Mouse (Mus musculus) ovary, postnatal 14 days (tissue): ENCODE measurements at regions not wholly inside any gene's neighbourhood (a gene's known extent, or its start where the extent isn't known, plus 50 kb on each side); places are given as distances from the start of the nearest gene placed in this dataset.

ENCODE experiments used
- DNase-seq: peaks from one replicate; pipeline ENCODE4 v3.0.0; 2022; ENCODE audit warnings: low spot score

- DNase-seq, result no peak
These were observed 208.7 kb upstream of the Rreb1 start for GRCm38 (mm10) chr13:37569486-37569885.

DNA sequence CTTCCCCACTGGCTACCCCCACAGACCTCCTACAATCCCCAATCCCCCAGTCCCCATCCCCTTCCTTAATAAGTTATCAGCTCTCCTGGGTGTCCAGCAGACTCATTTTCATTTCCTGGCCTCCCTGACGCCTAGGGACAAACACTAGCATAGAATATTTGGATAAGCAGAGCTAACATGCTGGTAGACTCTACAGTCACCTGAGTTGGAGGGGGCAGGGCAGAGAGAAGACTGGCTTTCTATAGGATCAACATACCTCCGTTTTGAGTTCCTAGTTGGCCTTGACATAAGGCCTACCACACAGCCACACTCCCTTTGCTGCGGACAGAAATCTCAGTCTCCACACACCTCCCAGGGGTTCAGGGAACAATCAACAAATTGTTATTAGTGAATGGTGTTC lies 205.2 kb upstream of the Rreb1 start:
- no peak for DNase-seq

DNA sequence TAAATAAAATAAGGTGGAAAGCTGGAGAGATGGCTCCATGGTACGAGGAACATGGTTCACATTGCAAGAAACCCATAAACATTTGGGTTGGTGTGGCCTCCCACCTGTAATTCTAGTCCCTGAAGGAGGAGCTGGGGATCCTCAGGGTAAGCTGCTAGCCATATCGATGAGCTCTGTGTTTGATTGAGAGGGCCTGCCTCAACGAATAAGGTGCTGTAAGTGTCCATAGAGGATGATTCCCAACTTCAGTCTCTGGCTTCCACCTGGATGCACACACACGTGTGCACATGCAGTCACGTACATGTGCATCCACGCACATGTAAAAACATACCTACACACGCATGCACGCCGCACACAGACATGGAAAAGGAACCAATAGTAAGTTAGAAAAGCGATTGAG lies 199.0 kb upstream of the Rreb1 start:
- no peak for DNase-seq

- DNase-seq, result no peak
These were observed 198.4 kb upstream of the Rreb1 start for GRCm38 (mm10) chr13:37579775-37580174.

GRCm38 (mm10) chr13:37580806-37581205 lies 197.4 kb upstream of the Rreb1 start:
- no peak for DNase-seq

- DNase-seq, result no peak
These were observed 196.8 kb upstream of the Rreb1 start for GRCm38 (mm10) chr13:37581374-37581773.

DNA sequence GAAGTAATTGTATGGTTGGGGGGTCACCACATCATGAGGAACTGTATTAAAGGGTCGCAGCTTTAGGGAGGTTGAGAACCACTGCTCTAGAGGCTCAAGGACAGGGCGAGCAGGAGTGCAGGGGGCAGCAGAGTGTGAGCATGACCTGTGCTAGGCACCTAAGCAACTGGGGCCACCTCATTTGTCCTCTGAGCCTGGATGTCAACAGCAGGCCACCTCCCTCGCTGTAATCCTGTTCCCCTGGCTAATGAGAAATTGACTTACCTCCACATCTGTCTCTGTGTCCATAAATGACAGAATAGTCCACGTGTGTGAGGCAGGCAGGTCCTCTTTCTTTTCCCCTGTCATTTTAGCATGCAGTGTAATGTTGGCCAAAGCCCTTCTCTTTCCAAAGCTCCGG lies 192.7 kb upstream of the Rreb1 start:
- no peak for DNase-seq

DNA sequence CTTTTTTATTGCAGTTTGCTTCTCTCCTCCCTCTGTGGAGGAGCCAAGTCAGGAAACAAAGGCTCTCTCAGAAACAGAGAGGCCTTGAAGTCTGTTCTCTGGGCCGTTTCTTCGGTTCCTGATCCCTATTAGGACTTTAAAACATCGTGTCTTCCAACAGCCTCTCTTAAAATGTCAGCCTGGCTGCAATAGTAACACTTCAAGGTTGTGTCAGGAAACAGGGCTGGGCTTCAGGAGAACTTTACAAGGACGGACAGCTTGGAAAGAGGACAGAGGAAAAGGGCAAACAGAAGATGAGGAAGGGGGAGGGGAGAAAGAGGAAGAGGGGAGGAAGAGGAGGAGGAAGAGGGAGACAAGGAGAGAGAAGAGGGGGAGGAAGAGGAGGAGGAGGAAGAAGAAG lies 191.7 kb upstream of the Rreb1 start:
- DNase-seq, result no peak

DNA sequence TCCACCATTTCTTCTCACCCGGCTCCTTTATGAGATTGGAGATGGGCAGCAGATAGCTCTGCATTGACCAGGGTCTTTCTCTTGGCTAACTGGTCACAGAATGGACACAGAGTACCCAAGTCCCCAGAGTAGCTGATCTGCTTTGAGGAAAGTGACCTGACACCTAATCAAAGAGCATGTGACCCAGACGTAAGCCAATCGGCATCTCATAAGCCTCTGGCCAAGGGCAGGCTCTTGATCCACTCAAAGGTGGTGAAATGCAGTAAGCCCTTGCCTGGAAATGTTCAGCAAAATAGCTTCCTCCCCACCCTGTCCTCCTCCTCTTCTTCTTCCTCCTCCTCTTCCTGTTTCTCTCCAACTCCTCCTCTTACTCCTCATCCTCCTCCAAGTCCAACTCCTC lies 190.3 kb upstream of the Rreb1 start:
- no peak for DNase-seq

GRCm38 (mm10) chr13:37588528-37589176 lies 189.5 kb upstream of the Rreb1 start:
- no peak for DNase-seq

- no peak for DNase-seq
These were observed 186.1 kb upstream of the Rreb1 start for GRCm38 (mm10) chr13:37592149-37592548.

- no peak for DNase-seq
These were observed 183.0 kb upstream of the Rreb1 start for GRCm38 (mm10) chr13:37595196-37595595.

DNA sequence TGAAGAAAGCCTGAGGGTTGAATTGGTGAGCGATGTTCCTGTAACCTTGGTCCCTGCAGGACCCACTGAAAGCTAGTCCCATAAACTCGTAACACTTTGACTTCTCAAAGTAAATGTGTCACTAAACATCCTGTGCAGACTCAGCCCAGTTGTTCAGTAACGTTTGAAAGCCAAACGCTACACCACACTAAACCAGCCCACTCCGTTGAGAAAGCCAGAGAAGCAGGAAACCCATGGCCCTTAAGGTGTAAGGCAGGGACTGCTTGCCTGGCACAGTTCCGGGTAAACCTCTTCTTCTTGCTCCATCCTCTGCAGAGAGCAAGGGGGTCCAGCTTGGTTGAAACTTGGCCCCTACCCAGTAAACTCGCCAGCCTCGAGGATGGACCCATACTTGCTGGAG lies 180.6 kb upstream of the Rreb1 start:
- DNase-seq, result no peak

DNA sequence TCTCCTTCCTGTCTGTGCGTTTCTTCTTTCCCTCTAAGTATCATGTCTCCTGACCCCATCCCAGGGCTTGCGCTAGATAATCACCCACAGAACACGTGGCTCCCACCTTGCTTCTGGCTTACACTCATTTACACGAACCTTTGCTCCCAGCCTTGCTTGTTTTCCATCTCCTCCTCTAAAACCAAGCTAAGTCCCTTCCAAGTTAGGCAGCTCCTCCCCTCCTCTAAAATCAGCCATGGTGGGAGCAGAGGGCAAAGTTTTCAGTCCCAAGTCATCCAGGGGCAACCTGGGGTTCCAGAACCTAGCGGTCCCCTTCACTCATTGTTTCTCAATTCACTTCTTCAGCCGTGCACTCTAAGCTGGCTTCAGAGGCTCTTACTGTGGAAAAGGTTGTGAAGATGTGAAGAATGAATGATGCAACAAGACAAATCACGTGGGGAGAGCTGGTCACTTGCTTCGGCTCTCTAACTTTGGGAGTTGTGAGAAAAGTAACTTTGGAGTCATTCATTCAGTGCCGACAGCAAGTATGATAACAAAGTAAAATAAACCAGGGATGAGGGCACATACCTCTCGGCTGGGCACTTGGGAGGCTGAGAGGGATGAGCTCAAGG lies 179.9 kb upstream of the Rreb1 start:
- no peak for DNase-seq

DNA sequence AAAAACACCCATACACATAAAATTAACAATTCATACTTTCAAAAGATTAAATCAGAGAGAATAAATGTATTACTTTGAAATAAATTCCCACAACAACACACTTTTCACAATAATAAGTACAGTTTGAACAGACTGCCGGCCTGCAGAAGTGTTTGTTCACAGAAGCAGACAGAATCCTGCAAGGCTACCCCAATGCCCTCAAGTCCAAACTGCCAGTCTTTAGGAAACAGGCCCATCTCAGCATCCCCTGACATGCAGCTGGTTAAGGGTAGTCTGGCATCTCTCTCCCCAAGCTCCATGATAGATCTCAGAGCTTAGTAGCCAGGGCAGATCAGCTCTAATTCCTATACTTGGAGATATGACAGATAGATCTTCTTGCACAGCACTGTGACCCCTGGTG lies 178.5 kb upstream of the Rreb1 start:
- no peak for DNase-seq

GRCm38 (mm10) chr13:37600172-37600571 lies 178.0 kb upstream of the Rreb1 start:
- no peak for DNase-seq

DNA sequence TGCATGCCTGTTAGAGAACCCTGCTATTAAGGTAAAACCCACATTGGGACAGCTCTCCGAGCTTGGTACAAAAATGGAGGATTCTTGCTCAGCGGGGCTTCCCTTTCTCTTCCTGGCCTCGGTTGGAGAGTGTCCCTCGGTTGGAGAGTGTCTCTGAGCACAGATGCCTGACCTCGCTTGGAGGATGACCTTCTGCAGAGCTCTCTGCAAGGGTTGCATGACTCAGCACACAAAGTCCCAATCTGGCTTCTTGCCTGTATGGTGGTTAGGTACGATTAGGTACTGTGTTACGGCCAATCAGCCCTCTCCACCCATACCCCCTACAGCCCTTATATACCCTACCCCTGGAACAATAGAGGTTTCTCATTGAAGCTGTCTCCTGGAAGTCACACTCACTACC lies 177.1 kb upstream of the Rreb1 start:
- DNase-seq, result no peak

DNA sequence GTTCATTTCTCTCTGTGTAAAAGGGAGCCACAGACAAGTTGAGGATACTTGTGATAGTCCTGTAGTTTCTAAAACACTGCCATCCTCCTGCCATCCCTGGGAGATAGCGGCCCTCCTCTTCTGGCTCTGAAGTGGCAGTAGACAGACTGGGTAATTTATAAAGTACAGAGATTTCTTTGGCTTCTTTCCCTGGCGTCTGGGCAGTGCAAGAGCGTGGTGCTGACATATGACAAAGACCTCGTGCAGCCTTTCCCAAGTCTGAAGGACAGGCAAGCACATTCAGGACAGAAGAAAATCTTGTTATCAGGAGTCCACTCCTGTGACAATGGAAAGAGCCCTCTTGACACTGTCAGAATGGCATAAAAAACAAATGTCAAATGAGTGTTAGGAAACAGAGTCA lies 175.9 kb upstream of the Rreb1 start:
- no peak for DNase-seq

GRCm38 (mm10) chr13:37603226-37603994 lies 174.8 kb upstream of the Rreb1 start:
- no peak for DNase-seq

GRCm38 (mm10) chr13:37606250-37606649 lies 171.9 kb upstream of the Rreb1 start:
- DNase-seq, result no peak

DNA sequence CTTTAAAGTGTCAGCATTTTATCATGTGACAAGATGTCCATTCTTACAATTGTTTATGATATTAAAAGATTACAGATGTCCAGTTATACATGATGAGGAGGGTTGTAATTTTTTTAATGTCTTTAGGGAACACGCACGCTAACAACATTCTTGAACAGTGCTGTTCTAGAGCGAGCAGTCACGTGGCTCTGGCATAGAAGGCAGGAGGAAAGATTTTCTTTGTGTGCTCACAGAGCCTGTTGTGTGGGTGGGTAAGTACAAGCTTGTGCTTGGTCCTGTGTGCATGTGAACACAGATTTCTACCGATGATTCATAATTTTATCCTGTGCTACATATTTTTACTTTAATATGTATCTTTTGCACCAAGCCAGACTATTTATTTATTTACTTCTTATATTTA lies 169.1 kb upstream of the Rreb1 start:
- no peak for DNase-seq

- no peak for DNase-seq
These were observed 166.8 kb upstream of the Rreb1 start for GRCm38 (mm10) chr13:37611387-37611786.

DNA sequence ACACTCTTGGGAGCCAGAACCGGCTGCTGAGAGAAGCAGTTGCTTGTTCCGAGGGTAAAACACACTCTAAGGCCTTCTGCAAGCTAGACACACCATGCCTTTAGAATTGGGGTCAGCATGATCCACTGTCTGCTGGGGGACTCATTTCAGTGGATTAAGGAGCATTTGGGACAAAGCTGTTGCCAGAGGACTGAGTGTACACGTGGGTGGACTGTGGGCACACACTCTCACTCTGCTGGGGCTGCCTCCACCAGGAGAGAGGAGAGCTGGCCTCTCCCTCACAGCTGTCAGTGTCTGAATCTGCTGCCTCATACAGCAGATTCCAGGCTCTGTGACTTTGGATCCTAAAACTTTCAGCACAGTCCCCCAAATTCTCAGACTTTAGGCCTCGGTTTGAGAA lies 161.2 kb upstream of the Rreb1 start:
- no peak for DNase-seq
